Mouse (Mus musculus): Measurements from ENCODE around the gene Itsn1.

Itsn1 gene

GRCm38 (mm10) chr16:91811876-91812275, 82.8 kb downstream of the Itsn1 start:
- DNase-seq (ENCODE audit: low spot score in 2 of 2): no peak

DNA sequence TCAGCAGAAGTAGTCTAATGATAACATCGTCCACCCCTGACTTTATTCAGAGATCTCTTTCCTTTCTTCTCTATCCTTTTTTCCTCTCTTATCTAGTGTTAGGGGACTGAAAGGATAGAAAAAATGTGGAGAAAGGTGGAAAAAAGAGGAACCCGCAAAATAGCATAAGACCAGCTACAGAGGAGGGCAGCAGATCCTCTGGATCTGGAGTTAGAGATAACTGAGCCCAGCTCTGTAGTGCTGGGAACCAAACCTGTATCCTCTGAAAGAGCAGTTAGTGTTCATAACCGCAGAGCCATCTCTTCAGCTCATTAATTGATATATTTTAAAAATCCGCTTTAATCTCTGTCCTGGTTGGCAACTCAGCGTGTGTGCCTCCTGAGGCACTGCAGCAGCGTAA, 84.5 kb downstream of the Itsn1 start:
- DNase-seq (ENCODE audit: low spot score in 2 of 2): no peak

DNA sequence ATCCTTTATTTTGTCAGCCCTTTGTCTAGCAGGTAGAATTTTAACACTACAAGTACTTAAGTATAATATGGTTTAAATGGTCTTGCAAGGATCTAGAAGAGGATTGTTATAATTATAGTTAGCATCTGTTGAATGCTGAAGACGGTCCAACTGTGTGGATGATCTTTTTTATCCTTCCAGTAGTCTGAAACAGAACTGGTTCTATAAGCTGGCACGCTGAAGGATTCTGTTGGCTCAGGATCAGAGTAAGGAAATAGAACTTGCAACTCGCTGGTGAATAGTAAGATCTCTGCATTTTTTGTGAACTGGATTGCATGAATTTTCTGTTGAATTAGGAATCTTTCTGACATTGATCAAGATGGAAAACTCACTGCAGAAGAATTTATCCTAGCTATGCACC, 86.0 kb downstream of the Itsn1 start:
- DNase-seq (ENCODE audit: low spot score in 2 of 2): no peak

DNA sequence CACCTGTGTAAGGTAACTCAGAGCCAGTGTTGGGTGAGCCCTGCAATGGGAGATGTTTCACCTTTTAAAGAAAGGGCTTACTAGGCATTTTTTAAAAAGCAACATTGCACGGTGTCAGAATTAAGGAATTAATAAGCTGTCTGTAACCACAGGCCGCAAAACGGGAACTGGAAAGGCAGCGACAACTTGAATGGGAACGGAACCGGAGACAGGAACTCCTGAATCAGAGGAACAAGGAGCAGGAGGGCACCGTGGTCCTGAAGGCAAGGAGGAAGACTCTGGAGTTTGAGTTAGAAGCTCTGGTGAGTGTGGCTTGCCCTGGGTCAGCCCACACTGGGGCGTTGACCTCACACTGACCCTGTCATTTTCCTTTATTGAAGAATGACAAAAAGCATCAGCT, 91.2 kb downstream of the Itsn1 start:
- no peak for DNase-seq (ENCODE audit: low spot score in 2 of 2)

DNA sequence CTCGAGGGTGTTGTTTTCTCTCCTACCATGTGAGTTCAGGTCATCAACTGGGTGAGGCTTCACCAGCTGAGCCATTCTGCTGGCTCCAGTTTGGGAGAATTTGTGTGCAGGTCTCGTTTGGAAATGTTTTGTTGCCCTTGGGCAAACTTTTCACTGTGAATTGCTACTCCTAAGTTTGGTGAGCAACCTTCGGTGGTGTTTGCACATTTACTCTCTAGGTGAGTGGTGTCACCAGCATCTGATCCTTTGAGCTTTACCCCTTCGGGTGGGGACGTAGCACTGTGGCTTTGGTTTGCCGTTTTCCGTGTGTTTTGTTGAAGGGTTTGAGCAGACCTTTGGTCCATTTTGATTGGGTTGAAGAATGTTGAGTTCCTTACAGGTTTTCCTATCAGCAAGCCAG, 93.2 kb downstream of the Itsn1 start:
- DNase-seq (ENCODE audit: low spot score in 2 of 2): no peak

DNA sequence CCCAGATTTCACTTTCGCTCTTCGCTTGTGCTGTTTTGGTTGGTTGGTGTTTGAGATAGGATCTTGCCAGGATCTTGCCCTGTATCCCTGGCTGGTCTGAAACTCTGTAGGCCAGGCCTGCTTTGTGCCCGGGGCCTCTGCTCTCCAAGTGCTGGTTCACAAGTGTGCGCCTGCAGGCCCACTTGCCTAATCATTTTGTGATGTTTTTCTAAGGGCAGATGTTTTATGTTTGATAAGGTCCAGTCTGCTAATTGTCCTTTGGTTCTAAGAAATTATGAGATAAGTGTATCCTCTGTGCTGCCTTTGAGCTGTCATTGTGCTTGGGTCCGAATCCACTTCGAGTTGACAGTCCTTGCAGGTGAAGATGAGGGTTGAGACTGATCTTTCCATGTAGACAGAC, 93.7 kb downstream of the Itsn1 start:
- DNase-seq (ENCODE audit: low spot score in 2 of 2): no peak

DNA sequence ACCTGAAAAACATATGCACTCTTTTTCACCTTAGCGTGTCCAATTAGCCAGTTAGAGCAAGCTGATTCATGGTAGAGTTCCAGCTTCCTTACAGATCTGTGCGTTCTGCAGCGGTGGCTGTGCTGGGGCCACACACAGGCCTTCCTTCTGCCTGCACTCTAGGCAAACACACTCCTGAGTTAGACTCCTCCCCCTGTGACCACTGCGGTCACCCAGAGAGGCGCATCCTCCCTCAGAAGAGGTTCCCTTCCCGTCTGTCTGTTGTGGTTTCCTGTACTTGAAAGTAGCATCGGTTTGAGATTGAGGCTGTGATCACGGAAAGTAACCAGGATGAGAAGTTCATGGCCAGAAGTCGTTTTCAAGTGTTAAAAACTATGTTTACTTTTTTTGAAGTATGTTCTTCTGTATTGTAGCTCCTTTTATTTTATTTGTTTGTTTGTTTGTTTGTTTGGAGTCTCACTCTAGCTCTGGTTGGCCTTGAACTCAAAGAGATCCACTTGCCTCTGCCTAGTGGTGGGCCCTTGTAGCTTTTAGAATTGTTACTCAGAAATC, 96.8 kb downstream of the Itsn1 start:
- DNase-seq (ENCODE audit: low spot score in 2 of 2): no peak

DNA sequence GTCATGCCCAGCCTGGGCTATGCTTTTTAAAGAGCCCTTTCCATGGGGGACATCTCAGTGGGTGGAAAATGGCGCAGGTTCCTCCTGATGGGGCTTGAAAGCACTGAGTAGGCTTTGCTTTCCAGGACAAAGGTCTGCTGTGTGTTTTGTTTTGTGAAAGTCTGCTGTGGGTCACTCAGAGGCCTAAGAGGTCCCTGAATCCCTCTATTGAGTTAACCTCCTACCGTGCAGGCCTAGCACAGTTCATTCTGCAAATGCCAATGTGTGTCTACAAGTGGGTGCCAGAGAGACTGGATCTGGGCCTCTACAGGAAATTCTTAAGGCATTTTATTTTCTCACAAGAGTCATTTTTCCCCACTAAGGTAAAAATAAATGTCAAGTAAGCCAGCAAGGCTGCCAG, 97.8 kb downstream of the Itsn1 start:
- DNase-seq (ENCODE audit: low spot score in 2 of 2): no peak

GRCm38 (mm10) chr16:91827456-91827855, 98.4 kb downstream of the Itsn1 start:
- no peak for DNase-seq (ENCODE audit: low spot score in 2 of 2)

DNA sequence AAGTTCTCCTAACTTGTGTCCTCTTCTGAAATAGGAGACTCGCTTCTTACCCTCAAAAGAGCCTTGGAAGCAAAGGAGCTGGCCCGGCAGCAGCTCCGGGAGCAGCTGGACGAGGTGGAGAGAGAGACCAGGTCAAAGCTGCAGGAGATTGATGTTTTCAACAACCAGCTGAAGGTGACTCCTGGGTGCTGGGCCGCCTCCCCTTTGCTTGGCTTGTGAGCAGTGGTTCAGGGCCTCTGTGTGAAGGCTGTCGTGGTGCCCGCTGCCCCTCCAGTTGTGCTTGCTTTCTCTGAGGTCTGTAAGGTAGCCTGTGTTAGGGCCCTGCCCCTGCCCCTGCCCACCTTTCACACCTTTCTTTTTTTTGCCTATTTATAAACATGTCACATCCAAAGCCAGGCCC, 99.1 kb downstream of the Itsn1 start:
- DNase-seq (ENCODE audit: low spot score in 2 of 2): no peak

GRCm38 (mm10) chr16:91828603-91829002, 99.5 kb downstream of the Itsn1 start:
- no peak for DNase-seq (ENCODE audit: low spot score in 2 of 2)

DNA sequence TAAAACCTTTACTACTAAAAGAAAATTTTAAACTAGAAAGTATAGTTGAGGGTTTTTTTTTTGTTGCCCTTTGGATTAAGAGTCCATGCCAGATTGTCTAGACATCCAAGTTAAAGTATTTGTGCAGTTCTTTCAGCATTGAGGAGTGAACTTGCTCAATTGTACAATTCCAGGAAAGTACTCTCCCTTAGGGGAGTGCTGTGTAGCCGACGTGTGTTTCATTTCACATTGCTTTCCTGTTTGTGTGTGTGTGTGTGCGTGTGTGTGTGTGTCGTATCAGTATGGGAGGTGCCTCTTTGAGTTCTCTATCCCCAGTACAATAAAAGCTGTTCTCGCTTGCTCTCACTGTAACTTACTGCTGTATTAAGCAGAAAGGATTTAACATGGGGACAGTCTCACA, 100.0 kb downstream of the Itsn1 start:
- DNase-seq (ENCODE audit: low spot score in 2 of 2): no peak

GRCm38 (mm10) chr16:91830260-91830659, 101.2 kb downstream of the Itsn1 start:
- no peak for DNase-seq (ENCODE audit: low spot score in 2 of 2)

- DNase-seq (ENCODE audit: low spot score in 2 of 2): no peak
Observed at GRCm38 (mm10) chr16:91833121-91833520, 104.0 kb downstream of the Itsn1 start.

- no peak for DNase-seq (ENCODE audit: low spot score in 2 of 2)
Observed at GRCm38 (mm10) chr16:91833558-91833957, 104.5 kb downstream of the Itsn1 start.

GRCm38 (mm10) chr16:91833981-91834380, 104.9 kb downstream of the Itsn1 start:
- DNase-seq (ENCODE audit: low spot score in 2 of 2): no peak

- DNase-seq (ENCODE audit: low spot score in 2 of 2): no peak
Observed at GRCm38 (mm10) chr16:91835790-91836189, 106.7 kb downstream of the Itsn1 start.

- no peak for DNase-seq (ENCODE audit: low spot score in 2 of 2)
Observed at GRCm38 (mm10) chr16:91836592-91837557, 107.8 kb downstream of the Itsn1 start.

DNA sequence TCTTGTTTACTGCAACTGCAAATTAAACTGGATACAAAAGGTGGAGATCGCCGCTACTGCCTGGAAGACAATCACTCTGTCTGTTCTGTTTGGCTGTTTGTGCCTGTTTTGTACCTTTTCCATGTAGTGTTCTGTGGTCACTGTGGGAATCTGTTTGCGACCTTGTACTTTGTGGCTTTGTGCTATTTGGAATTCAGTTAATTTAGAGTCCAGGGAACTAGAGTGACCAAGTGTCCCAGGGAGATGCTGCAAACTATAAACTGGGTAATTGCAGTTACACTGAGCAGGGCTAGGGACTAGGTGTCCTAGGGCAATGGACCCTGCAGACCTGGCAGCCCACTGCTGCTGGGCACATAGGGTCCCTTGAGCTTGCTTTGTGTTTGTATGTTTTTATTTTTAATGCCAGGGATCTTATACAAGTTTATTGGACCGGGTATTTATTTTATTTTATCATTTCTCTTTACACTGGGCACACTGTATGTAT, 108.5 kb downstream of the Itsn1 start:
- DNase-seq (ENCODE audit: low spot score in 2 of 2): no peak

DNA sequence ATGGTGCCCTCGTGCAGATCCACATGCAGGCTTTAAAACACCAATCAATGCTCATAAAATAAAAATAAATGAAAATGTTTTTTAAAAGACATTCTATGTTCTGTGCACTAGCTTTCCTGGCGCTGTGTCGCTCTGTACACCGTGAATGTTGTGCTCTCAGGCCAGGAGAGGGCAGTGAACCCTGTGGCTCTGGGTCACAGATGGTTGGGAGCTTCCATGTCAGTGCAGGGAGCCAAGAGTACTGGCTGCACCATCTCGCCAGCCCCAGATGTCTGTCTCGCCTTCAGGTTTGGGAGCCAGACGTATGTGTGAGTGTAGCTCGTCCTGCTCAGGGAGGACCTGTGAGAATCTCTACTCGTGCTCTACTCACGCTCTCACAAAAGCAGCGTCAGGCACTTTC, 109.7 kb downstream of the Itsn1 start:
- no peak for DNase-seq (ENCODE audit: low spot score in 2 of 2)

DNA sequence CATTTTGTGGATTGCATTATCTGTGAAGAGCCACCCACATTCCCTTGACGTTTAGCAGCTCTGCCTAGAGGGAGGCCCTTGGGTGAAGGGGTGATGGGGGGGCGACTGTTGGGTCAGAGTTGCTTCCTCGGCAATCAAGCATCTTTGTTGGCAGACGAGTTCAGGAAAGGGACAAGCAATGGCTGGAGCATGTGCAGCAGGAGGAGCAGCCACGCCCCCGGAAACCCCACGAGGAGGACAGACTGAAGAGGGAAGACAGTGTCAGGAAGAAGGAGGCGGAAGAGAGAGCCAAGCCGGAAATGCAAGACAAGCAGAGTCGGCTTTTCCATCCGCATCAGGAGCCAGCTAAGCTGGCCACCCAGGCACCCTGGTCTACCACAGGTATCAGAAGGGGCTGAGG, 110.4 kb downstream of the Itsn1 start:
- DNase-seq (ENCODE audit: low spot score in 2 of 2): no peak

DNA sequence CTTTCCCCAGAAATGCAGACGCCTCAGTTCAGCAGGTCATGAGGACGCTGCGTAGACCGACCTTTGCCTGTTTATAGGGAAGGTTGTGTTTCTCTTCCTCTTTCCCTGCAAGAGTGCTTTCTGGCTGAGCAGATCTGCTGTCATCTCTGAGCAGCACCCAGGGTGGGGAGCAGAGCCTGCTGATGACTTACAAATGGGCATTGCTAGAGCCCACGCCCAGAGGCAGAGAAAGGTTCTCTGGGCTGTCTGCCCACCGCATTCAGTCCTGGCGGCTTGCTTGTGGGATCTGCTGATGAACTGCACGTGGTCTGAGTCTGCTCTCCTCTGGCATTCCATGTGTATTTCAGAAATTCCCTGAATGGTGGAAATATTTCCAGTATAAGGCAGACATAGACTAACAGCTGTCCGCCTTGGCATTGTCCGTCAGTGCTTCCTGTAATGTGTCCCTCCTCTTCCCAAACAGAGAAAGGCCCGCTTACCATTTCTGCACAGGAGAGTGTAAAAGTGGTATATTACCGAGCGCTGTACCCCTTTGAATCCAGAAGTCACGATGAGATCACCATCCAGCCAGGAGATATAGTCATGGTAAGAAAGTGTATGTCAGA, 112.0 kb downstream of the Itsn1 start:
- no peak for DNase-seq (ENCODE audit: low spot score in 2 of 2)

Data from urinary bladder, adult 18-20 months (tissue).